Mouse (Mus musculus): ENCODE measurements at regions not wholly inside any gene's neighbourhood (a gene's known extent, or its start where the extent isn't known, plus 50 kb on each side); places are given as distances from the start of the nearest gene placed in this dataset.

- peak; percentile 15 to 37 for DNase-seq (ENCODE audit: low spot score in 2 of 2)
These were observed 171.2 kb downstream of the 4933412E24Rik start for GRCm38 (mm10) chr15:59845158-59845739.

- DNase-seq (ENCODE audit: low spot score in 2 of 2): no peak
These were observed 179.8 kb downstream of the 4933412E24Rik start for GRCm38 (mm10) chr15:59836631-59837030.

- no peak for DNase-seq (ENCODE audit: low spot score in 2 of 2)
These were observed 183.2 kb downstream of the 4933412E24Rik start for GRCm38 (mm10) chr15:59833232-59833631.

- no peak for DNase-seq (ENCODE audit: low spot score in 2 of 2)
These were observed 184.9 kb downstream of the 4933412E24Rik start for GRCm38 (mm10) chr15:59831481-59831880.

DNA sequence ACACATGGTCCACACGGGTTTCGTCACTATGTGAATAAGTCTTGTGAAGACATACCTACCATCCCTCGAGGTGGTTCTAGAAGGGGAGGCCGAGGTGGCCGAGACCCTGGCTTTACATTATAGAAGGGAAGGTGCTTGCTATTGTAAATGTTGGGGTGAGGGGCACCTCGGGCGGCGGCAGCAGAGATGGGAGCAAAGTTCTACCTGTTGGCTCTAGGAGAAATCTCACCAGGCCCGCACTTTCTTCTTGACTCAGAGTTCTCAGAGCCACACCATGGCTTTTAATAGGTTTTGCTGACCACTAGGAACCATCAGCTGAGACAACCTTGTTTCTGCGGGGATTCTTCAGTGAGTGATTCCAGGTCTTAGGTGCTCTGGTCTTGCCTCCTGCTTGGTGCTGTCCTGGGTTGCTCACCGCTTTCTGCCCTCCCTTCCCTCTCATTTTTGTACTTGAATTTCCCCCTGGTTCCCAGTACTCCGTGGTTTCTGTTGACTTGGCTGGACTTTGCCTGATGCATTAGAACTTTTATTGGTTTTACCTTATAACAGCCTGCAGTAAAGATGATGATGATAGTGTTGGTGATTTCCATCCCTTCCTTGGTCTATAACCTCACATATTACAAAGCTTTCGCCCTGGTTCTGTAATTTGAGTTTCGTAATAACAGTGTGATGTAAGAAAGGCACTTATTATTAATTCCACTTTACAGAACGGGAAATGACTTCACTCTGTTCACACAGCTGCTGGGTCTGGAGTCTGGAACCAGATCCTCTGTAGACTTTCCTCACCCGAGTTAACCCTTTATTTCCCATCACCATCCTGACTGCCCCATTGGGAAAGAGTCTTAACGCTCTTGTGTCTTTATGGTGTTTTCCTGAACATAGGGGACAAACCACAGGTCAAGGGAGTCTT, 185.6 kb downstream of the 4933412E24Rik start:
- DNase-seq (ENCODE audit: low spot score in 2 of 2): no peak

GRCm38 (mm10) chr15:59828421-59828820, 188.0 kb downstream of the 4933412E24Rik start:
- DNase-seq (ENCODE audit: low spot score in 2 of 2): peak; percentile 73 to 79

- no peak for DNase-seq (ENCODE audit: low spot score in 2 of 2)
These were observed 190.1 kb downstream of the 4933412E24Rik start for GRCm38 (mm10) chr15:59826164-59826950.

- DNase-seq (ENCODE audit: low spot score in 2 of 2): no peak
These were observed 192.5 kb downstream of the 4933412E24Rik start for GRCm38 (mm10) chr15:59823921-59824320.

DNA sequence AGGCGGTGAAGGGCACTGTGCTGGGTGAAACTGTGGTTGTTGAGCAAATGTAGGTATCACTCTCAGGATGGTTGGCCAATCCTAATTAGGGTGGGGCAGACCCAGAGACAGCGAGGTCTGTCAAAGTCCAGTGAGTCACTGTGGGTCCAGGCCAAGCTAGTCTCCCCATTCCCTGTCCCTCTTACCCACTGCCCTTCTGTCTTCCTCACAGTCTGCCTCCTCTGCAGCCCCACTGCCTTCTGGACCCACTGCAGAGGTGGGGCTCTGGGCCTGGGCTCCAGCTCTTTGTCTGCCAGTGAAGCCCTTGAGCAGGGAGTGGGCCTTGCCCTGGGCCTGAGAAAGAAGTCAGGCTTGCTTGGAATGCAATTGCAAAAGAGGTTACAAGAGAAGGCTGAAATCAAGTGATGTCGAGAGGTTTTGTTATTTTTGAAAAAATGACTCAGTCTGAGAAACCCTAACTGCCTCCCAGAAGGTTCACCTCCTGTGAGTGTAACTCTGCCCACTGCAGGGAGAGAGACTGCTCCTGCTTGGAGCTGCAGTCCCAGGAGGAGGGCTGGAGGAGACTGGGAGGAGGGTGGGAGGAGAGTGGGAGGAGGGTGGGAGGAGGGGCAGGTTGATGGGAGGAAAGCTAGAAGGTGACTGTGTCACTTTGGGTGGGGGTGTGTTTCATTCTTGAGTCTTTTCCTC, 193.3 kb downstream of the 4933412E24Rik start:
- DNase-seq (ENCODE audit: low spot score in 2 of 2): peak; percentile 13 to 31

GRCm38 (mm10) chr15:59820317-59820716, 196.1 kb downstream of the 4933412E24Rik start:
- DNase-seq (ENCODE audit: low spot score in 2 of 2): no peak

DNA sequence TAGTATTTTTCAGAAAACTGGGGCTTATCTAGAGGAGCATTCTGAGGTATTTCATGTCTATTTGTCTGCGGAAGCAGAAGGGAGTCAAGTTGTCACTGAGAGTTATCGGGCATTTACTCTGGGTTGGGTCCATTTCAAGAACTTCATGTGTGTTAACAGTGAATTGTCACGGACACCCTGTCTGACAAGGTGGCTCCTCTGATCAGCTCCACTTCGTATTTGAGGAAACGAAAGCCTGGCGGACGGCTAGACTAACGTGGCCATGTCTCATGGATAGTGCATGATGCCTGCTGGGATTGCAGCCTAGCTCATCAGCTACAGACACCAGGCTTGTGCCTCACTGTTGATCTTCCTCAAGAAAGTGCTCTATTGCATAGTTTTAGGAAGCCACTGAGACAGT, 200.4 kb downstream of the 4933412E24Rik start:
- no peak for DNase-seq (ENCODE audit: low spot score in 2 of 2)

DNA sequence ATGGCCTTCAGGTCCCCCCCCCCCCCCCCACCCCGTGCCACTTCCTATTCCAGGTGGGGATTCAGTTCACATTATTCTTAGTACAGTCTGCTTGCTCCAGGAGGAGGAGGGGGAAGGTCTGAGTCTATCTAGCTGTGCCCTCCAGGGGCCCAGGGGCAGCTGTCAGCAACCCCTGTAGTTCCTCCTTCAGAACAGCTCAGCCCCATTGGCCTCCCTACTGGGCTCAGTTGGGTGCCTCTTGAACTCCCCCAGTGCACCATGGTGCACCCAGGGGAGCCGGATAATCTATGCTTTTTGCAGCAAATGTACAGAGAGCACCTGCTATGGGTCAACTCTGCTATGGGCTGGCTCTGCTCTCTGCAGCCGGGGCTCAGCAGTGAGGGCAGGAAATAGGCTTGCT, 204.8 kb downstream of the 4933412E24Rik start:
- DNase-seq (ENCODE audit: low spot score in 2 of 2): no peak

DNA sequence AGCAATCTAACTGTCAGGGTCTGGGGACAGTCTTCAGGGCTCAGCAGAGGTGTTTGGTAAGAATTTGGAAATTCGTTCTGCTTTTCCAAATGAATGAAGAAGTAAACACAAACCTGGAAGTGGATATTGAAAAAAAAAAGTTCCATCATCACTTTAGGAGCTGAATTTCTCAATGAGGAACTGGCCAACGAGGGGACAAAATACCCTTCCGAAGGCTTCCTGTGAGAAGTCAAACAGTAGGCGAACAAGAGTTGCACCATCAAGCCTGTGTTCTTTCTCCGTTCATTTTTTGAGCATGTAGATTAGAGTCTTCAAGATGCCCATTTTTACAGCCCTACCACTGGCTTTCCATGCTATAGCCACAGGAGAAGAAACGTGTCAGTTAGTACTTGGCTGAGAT, 207.1 kb downstream of the 4933412E24Rik start:
- no peak for DNase-seq (ENCODE audit: low spot score in 2 of 2)

- no peak for DNase-seq (ENCODE audit: low spot score in 2 of 2)
These were observed 208.7 kb downstream of the 4933412E24Rik start for GRCm38 (mm10) chr15:59807723-59808122.

DNA sequence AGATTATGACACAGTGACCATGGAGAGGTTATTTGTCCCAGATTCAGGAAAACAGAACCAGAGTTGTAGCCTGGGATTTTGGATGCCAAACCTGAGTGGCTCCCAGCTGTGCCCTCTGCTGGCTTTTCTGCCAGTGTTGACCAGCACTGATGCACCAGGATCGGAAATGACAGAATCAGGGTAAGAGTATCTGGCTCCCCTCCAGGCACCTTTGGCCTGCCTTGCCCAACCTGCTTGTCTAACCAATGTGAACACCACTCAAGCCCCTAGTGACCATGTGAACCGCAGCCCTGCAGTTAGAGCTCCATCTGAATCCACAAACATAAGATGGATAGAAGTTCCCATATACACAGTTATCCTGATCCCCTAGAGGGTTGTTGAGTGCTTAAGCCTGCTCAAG, 210.6 kb downstream of the 4933412E24Rik start:
- no peak for DNase-seq (ENCODE audit: low spot score in 2 of 2)

DNA sequence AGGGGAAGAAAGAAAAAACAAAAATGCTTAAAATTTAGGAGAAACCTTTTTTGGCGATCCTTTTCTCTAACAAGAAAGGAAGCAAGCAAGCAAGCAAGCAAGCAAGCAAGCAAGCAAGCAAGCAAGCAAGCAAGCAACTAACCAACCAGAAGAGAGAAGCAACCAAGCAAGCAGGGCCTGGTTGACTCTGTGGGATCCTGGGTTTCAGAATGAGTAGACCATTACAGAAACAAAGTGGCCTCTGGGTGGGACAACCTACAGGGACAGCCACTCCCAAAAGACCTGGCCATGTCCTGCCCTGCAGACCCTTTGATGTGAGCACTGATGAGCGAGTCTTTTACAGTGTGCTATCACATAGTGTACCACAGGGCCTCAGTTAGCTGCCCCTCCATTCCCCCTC, 211.6 kb downstream of the 4933412E24Rik start:
- no peak for DNase-seq (ENCODE audit: low spot score in 2 of 2)

DNA sequence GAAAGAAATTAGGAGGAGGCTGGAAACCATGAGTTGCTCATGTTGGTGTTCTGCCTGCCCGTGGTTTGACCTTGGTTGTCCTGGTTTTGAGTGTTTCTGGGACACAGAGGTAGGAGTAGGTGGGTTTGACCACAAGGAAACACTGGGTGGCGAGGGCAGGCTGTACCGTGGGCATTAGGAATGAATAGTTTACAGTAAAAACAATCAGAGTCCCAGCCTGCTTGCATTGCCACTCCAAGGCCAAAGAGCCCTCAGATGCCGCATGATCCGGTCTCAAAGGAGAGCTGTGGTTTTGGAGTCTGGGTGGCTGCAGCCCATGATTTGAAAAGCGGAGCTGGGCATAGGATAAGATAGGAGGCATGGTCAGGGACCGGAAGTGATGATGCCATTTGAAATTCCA, 212.0 kb downstream of the 4933412E24Rik start:
- no peak for DNase-seq (ENCODE audit: low spot score in 2 of 2)

DNA sequence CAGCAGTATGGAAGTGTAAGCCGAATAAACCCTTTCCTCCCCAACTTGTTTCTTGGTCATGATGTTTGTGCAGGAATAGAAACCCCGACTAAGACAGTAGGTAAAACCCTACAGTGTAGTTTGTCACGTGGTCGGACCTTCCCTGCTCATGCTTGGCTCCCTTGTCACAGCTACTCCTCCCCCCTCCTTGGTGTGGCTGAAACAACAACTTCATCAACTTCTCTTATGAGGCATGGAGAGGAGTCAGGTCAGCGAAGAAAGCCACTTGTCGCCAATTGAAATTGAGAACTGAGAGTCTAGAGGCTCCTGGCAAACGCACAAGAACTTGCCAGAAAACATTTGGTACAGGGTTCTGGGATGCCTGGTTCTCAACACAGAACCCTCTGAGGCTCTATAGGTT, 214.1 kb downstream of the 4933412E24Rik start:
- DNase-seq (ENCODE audit: low spot score in 2 of 2): no peak

- no peak for DNase-seq (ENCODE audit: low spot score in 2 of 2)
These were observed 217.1 kb downstream of the 4933412E24Rik start for GRCm38 (mm10) chr15:59799124-59799815.

DNA sequence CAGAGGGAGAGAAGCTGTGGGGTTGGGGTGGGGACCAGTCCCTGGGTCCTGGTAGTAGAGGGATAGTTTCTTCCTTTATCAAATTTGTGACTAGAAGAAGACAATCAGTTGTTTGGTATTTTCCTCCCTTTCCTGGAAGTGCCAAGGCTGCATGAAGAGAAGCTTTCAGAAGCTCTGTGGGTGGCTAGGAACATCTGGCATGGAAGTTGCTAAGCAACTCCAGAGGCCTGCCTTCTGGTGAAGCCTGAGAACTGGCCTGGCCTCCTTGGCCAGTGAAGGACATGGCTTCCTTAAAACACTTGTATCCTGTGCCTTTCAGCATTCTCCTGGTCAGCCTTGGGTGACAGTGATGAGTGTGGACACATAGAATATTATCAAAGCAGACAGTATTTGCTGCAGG, 217.9 kb downstream of the 4933412E24Rik start:
- no peak for DNase-seq (ENCODE audit: low spot score in 2 of 2)

GRCm38 (mm10) chr15:59795717-59796116, 220.7 kb downstream of the 4933412E24Rik start:
- peak in 1 of 2 experiments; percentile 31 for DNase-seq (ENCODE audit: low spot score in 2 of 2)
